Mouse (Mus musculus) CD8-positive naive resting alpha-beta T cell, adult 57 days (primary cell): ENCODE data around the gene Tnfsfm13. TPM values are rescaled to one million over a fixed set of nuclear protein-coding genes. Genes with fewer than 3 reads are reported as not detected.

Experiments used
- total RNA-seq: library from RNA; stranded (reverse); gene quantifications from one replicate; pipeline ENCODE4 v1.2.4, GENCODE M21; 2023

Gene Tnfsfm13
- total RNA-seq = not detected

GRCm38 (mm10) chr11:69695361-69696181 lies at the start of gene Tnfsfm13, which contains the start of gene Tnfsf12:
Tnfsfm13 (minus strand) TSS chr11:69696098.
Tnfsf12 (minus strand) TSS chr11:69695849.

GRCm38 (mm10) chr11:69685526-69686148 lies 10.3 kb downstream of the Tnfsfm13 start, which contains the start of gene Tnfsf13:
Tnfsf13 (minus strand) TSS chr11:69685784.

GRCm38 (mm10) chr11:69681314-69682208 lies 14.3 kb downstream of the Tnfsfm13 start, which contains the start of gene Senp3:
Senp3 (minus strand) TSS chr11:69682084.

GRCm38 (mm10) chr11:69672211-69672706 lies 23.6 kb downstream of the Tnfsfm13 start, which contains the start of gene Eif4a1:
Eif4a1 (minus strand) TSS chr11:69672423.

GRCm38 (mm10) chr11:69665961-69666664 lies 29.8 kb downstream of the Tnfsfm13 start, which contains the start of gene Cd68:
Cd68 (minus strand) TSS chr11:69666153.

GRCm38 (mm10) chr11:69662213-69662966 lies 33.5 kb downstream of the Tnfsfm13 start, which contains the start of gene Mpdu1:
Mpdu1 (minus strand) TSS chr11:69662642.

GRCm38 (mm10) chr11:69655264-69656064 lies 40.4 kb downstream of the Tnfsfm13 start, which contains the start of gene Sox15:
Sox15 (plus strand) TSS chr11:69655314.

Other genes with a start within 250 kb of the Tnfsfm13 start
- 0.09 TPM for gene Dnah2, start 147.0 kb downstream of the Tnfsfm13 start, total RNA-seq
- 0.46 TPM for gene Efnb3, start 135.9 kb downstream of the Tnfsfm13 start, total RNA-seq
- 11.6 TPM for gene Wrap53, start 115.8 kb downstream of the Tnfsfm13 start, total RNA-seq
- gene Trp53, start 115.7 kb downstream of the Tnfsfm13 start, total RNA-seq = 157 TPM
- 0.21 TPM for gene Atp1b2, start 90.2 kb downstream of the Tnfsfm13 start, total RNA-seq
- not detected for gene Shbg, start 78.2 kb downstream of the Tnfsfm13 start, total RNA-seq
- gene Sat2, start 74.1 kb downstream of the Tnfsfm13 start, total RNA-seq = not detected
- 68.8 TPM for gene Fxr2, start 63.1 kb downstream of the Tnfsfm13 start, total RNA-seq
- not detected for gene Sox15, start 40.8 kb downstream of the Tnfsfm13 start, total RNA-seq
- 60.5 TPM for gene Mpdu1, start 33.5 kb downstream of the Tnfsfm13 start, total RNA-seq
- gene Cd68, start 29.9 kb downstream of the Tnfsfm13 start, total RNA-seq = 7.5 TPM
- 892 TPM for gene Eif4a1, start 23.7 kb downstream of the Tnfsfm13 start, total RNA-seq
- 129 TPM for gene Senp3, start 14.0 kb downstream of the Tnfsfm13 start, total RNA-seq
- gene Tnfsf13, start 10.3 kb downstream of the Tnfsfm13 start, total RNA-seq = not detected
- not detected for gene Tnfsf12, start 249 bp downstream of the Tnfsfm13 start, total RNA-seq
- gene Polr2a, start 62.5 kb upstream of the Tnfsfm13 start, total RNA-seq = 188 TPM
- gene Slc35g3, start 65.9 kb upstream of the Tnfsfm13 start, total RNA-seq = not detected
- gene Zbtb4, start 69.8 kb upstream of the Tnfsfm13 start, total RNA-seq = 52.4 TPM
- gene Chrnb1, start 99.8 kb upstream of the Tnfsfm13 start, total RNA-seq = 3.1 TPM
- not detected for gene Fgf11, start 105.8 kb upstream of the Tnfsfm13 start, total RNA-seq
- not detected for gene Tmem102, start 109.5 kb upstream of the Tnfsfm13 start, total RNA-seq
- not detected for gene Gm39566, start 119.2 kb upstream of the Tnfsfm13 start, total RNA-seq
- not detected for gene Spem2, start 122.4 kb upstream of the Tnfsfm13 start, total RNA-seq
- gene Spem1, start 126.1 kb upstream of the Tnfsfm13 start, total RNA-seq = not detected
- gene Nlgn2, start 141.7 kb upstream of the Tnfsfm13 start, total RNA-seq = 0.49 TPM
- gene Tmem256, start 142.4 kb upstream of the Tnfsfm13 start, total RNA-seq = 20.8 TPM
- gene Plscr3, start 150.3 kb upstream of the Tnfsfm13 start, total RNA-seq = 18.2 TPM
- not detected for gene Tnk1, start 162.6 kb upstream of the Tnfsfm13 start, total RNA-seq
- gene Tmem95, start 181.9 kb upstream of the Tnfsfm13 start, total RNA-seq = not detected
- gene Kctd11, start 185.3 kb upstream of the Tnfsfm13 start, total RNA-seq = 1.0 TPM
- gene Acap1, start 199.4 kb upstream of the Tnfsfm13 start, total RNA-seq = 435 TPM
- gene 2810408A11Rik, start 204.9 kb upstream of the Tnfsfm13 start, total RNA-seq = 2.8 TPM
- gene Neurl4, start 205.0 kb upstream of the Tnfsfm13 start, total RNA-seq = 44.9 TPM
- gene Gps2, start 217.8 kb upstream of the Tnfsfm13 start, total RNA-seq = 145 TPM
- gene Eif5a, start 225.9 kb upstream of the Tnfsfm13 start, total RNA-seq = 317 TPM
- not detected for gene Ybx2, start 239.7 kb upstream of the Tnfsfm13 start, total RNA-seq